Mouse (Mus musculus) 416B (cell line): ENCODE results near the gene Abtb2.

Source experiments
- DNase-seq: peaks from one replicate; pipeline ENCODE4 v3.0.0; 2011; ENCODE audit warnings: low read depth

Gene Abtb2

GRCm38 (mm10) chr2:103618407-103618806 lies 52.3 kb downstream of the Abtb2 start:
- no peak for DNase-seq

GRCm38 (mm10) chr2:103622950-103623349 lies 56.8 kb downstream of the Abtb2 start:
- DNase-seq, result no peak

- no peak for DNase-seq
These were observed 59.3 kb downstream of the Abtb2 start for GRCm38 (mm10) chr2:103625349-103625932.

- no peak for DNase-seq
These were observed 61.0 kb downstream of the Abtb2 start for GRCm38 (mm10) chr2:103627101-103627500.

GRCm38 (mm10) chr2:103629956-103630355 lies 63.8 kb downstream of the Abtb2 start:
- DNase-seq, result no peak

GRCm38 (mm10) chr2:103631293-103631717 lies 65.2 kb downstream of the Abtb2 start:
- DNase-seq, result no peak

- DNase-seq, result peak; percentile 26
These were observed 66.2 kb downstream of the Abtb2 start for GRCm38 (mm10) chr2:103632136-103632925.

GRCm38 (mm10) chr2:103632926-103633250 lies 66.8 kb downstream of the Abtb2 start:
- DNase-seq, result no peak

GRCm38 (mm10) chr2:103635731-103636487 lies 69.8 kb downstream of the Abtb2 start:
- peak; percentile 50 for DNase-seq

GRCm38 (mm10) chr2:103637385-103637784 lies 71.3 kb downstream of the Abtb2 start:
- no peak for DNase-seq

- DNase-seq, result peak; percentile 14
These were observed 71.8 kb downstream of the Abtb2 start for GRCm38 (mm10) chr2:103637943-103638342.

GRCm38 (mm10) chr2:103639701-103640100 lies 73.6 kb downstream of the Abtb2 start:
- DNase-seq, result no peak

GRCm38 (mm10) chr2:103640861-103641260 lies 74.8 kb downstream of the Abtb2 start:
- no peak for DNase-seq

- DNase-seq, result no peak
These were observed 77.6 kb downstream of the Abtb2 start for GRCm38 (mm10) chr2:103643584-103644211.

GRCm38 (mm10) chr2:103644418-103644817 lies 78.3 kb downstream of the Abtb2 start:
- DNase-seq, result no peak

GRCm38 (mm10) chr2:103650314-103650879 lies 84.3 kb downstream of the Abtb2 start:
- no peak for DNase-seq

GRCm38 (mm10) chr2:103652121-103652520 lies 86.0 kb downstream of the Abtb2 start:
- DNase-seq, result no peak

- no peak for DNase-seq
These were observed 88.9 kb downstream of the Abtb2 start for GRCm38 (mm10) chr2:103655037-103655436.

GRCm38 (mm10) chr2:103656028-103656427 lies 89.9 kb downstream of the Abtb2 start:
- no peak for DNase-seq

GRCm38 (mm10) chr2:103659167-103659566 lies 93.1 kb downstream of the Abtb2 start:
- DNase-seq, result no peak

- no peak for DNase-seq
These were observed 93.8 kb downstream of the Abtb2 start for GRCm38 (mm10) chr2:103659648-103660556.
